Mouse (Mus musculus) lung, postnatal 0 days (tissue): ENCODE results near the gene Zfp281.

Experiments used
- CTCF ChIP-seq: IDR thresholded peaks from 2 replicates; pipeline ENCODE4 v1.5.1; 2016; ENCODE audit warnings: antibody characterized with exemption, mild to moderate bottlenecking
- EP300 ChIP-seq: IDR thresholded peaks from 2 replicates; pipeline ENCODE4 v1.6.1; 2016; ENCODE audit warnings: antibody characterized with exemption, mild to moderate bottlenecking, control low read depth

- no peak for TF ChIP-seq CTCF
- no peak for TF ChIP-seq EP300
These were observed 47.2 kb downstream of the Zfp281 start for GRCm38 (mm10) chr1:136671767-136672434.
